Mouse (Mus musculus) hindbrain, embryonic 16.5 days (tissue): ENCODE measurements around the gene Camk2g. TPM values are rescaled to one million over a fixed set of nuclear protein-coding genes. Genes with fewer than 3 reads are reported as not detected.

Source experiments
- ATAC-seq: fragments of 200-750 bp; cut with Nextera tagmentation; 2 replicates; pipeline ENCODE4 v1.8.0; 2017; ENCODE audit warnings: moderate TSS enrichment, moderate library complexity
- H3K27ac ChIP-seq: fragments of 300-500 bp; sonication (generic); 2 replicates; pipeline ENCODE4 v1.5.1; 2014; ENCODE audit warnings: low read depth, mild to moderate bottlenecking, control low read depth, low read length, moderate library complexity
- H3K27me3 ChIP-seq: fragments of 300-500 bp; sonication (generic); replicated peaks from 2 replicates; pipeline ENCODE4 v1.6.1; 2014; ENCODE audit warnings: low read length; ENCODE audit not compliant: control insufficient read depth, insufficient read depth
- H3K36me3 ChIP-seq: fragments of 300-500 bp; sonication (generic); 2 replicates; pipeline ENCODE4 v1.6.1; 2014; ENCODE audit warnings: mild to moderate bottlenecking, low read length, moderate library complexity, mixed read lengths; ENCODE audit not compliant: control insufficient read depth, insufficient read depth
- H3K4me1 ChIP-seq: fragments of 300-500 bp; sonication (generic); 2 replicates; pipeline ENCODE4 v1.6.1; 2014; ENCODE audit warnings: low read depth, low read length; ENCODE audit not compliant: control insufficient read depth, insufficient read depth
- H3K4me2 ChIP-seq: fragments of 300-500 bp; sonication (generic); 2 replicates; pipeline ENCODE4 v1.6.1; 2014; ENCODE audit warnings: mild to moderate bottlenecking, low read length, control low read depth, moderate library complexity
- H3K4me3 ChIP-seq: fragments of 300-500 bp; sonication (generic); 2 replicates; pipeline ENCODE4 v1.5.1; 2014; ENCODE audit warnings: mild to moderate bottlenecking, low read length, control low read depth, moderate library complexity
- H3K9ac ChIP-seq: fragments of 300-500 bp; sonication (generic); 2 replicates; pipeline ENCODE4 v1.6.1; 2014; ENCODE audit warnings: low read depth, mild to moderate bottlenecking, control low read depth, low read length, moderate library complexity
- H3K9me3 ChIP-seq: fragments of 300-500 bp; sonication (generic); 2 replicates; pipeline ENCODE4 v1.6.1; 2014; ENCODE audit warnings: mild to moderate bottlenecking, low read length, moderate library complexity; ENCODE audit not compliant: control insufficient read depth
- WGBS: fragments of 180-500 bp; shearing (Covaris S2); extraction: QIAGEN DNeasy Blood & Tissue Kit; methylation state at CpG from one replicate; pipeline ENCODE4 v1.1.7; 2014; 5-methylcytosine and 5-hydroxymethylcytosine counted together
- polyA plus RNA-seq: library from polyadenylated mRNA; unstranded; fragments of >200 nt; fragmentation: Nextera tagmentation; extraction: Ambion mirVana; gene quantifications from 2 replicates; pipeline ENCODE4 v1.2.1, GENCODE M21; 2015

Gene Camk2g
- polyA plus RNA-seq, 1 experiment from 2014 or later = 241 TPM

GRCm38 (mm10) chr14:20790996-20791395, 2.9 kb downstream of the Camk2g start:
- ATAC-seq = no peak
- Histone ChIP-seq H3K4me3 (no peak overlapping the region), H3K9ac (no peak overlapping the region), H3K36me3 (0 out of 2 replicates have a peak, but pooled peaks cover 6% of the 10 kb centered on the region), H3K27me3 (no peaks in the 10 kb centered on the region), H3K27ac (no peak overlapping the region), H3K4me2 (no peak overlapping the region), H3K4me1 (peaks cover 22% of the 10 kb centered on the region), H3K9me3 (no peaks in the 10 kb centered on the region)
- 89% methylated on average over 6 of the region's 6 CpGs for WGBS

DNA sequence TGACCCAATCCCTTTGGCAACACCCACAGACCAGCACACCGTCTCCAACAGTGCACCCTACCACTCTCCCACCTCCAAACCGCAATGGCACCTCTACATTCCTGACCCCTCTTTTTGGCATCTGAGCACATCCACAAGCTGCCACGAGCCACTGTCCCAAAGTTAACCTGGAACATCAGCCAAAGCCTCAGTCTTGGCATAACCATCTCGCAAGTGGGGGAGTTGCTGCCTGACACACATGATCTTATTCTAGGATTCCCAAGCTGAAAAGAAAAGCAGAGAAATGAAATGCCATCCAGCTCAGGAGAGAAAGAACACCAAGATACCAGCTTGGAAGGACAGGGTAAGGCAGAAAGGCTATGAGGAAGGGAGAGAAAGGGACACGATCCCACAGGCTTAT, 3.4 kb downstream of the Camk2g start:
- WGBS = over 99% methylated on average over 5 of the region's 5 CpGs
- Histone ChIP-seq H3K36me3 (0 out of 2 replicates have a peak, but pooled peaks cover 6% of the 10 kb centered on the region), H3K4me1 (peaks cover 19% of the 10 kb centered on the region)

DNA sequence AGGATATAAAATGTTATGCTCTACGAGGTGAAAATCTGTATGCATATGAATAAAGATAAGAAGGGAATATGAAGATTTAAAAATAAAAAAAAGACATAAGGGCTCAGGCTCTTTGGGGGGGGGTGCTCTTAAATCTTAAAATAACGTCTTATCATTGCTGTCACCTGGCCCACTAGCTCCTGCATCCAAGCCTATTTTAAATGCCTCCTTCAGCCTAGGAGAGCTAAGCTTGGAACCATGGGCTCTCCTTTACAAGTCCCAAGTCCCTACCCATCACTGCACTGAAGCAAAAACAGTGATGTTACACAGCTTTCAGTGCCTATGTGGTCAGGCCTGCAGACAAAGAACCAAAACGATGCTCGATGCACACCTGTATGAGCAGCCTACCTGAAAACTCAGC, 4.3 kb downstream of the Camk2g start:
- ATAC-seq = no peak
- Histone ChIP-seq H3K9me3 (no peaks in the 10 kb centered on the region), H3K4me2 (no peak overlapping the region), H3K27ac (no peak overlapping the region), H3K9ac (no peak overlapping the region), H3K36me3 (peaks cover 8% of the 10 kb centered on the region; the same call in 1 of the 2 replicates), H3K27me3 (no peaks in the 10 kb centered on the region), H3K4me3 (no peak overlapping the region), H3K4me1 (peaks cover 18% of the 10 kb centered on the region)
- WGBS = 95% methylated on average over 4 of the region's 4 CpGs

More for the DNA sequence above, 3.4 kb downstream of the Camk2g start:
- ATAC-seq = no peak
- Histone ChIP-seq H3K9ac (no peak overlapping the region), H3K4me3 (no peak overlapping the region), H3K27ac (no peak overlapping the region), H3K9me3 (no peaks in the 10 kb centered on the region), H3K27me3 (no peaks in the 10 kb centered on the region), H3K4me2 (no peak overlapping the region)

DNA sequence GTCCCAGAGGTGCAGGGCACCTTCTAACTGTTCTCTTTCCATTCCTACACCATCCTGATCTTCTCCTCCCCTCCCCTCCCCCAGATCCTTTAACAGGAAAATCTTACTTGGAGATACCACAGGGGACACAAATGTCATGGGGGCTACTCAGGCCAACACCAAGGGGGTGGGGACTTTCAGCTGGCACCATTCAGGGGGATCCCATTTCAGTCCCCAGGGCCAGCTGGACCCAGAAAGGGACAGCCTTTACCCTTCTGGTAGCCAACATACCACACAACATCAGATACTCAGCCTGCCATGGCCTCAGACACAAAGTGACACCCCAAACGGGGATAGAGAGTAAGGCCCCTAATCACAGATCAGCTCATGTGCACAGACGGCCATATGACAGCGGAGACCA, 5.7 kb downstream of the Camk2g start:
- H3K27ac ChIP-seq = no peak overlapping the region
- H3K9me3 ChIP-seq = no peaks in the 10 kb centered on the region
- no peak overlapping the region for H3K9ac ChIP-seq
- no peak overlapping the region for H3K4me3 ChIP-seq
- no peaks in the 10 kb centered on the region for H3K27me3 ChIP-seq
- peaks cover 15% of the 10 kb centered on the region for H3K4me1 ChIP-seq
- peaks cover 8% of the 10 kb centered on the region; the same call in 1 of the 2 replicates for H3K36me3 ChIP-seq
- WGBS = 83% methylated on average over 3 of the region's 3 CpGs
- H3K4me2 ChIP-seq = no peak overlapping the region
- no peak for ATAC-seq

GRCm38 (mm10) chr14:20786611-20787015, 7.3 kb downstream of the Camk2g start:
- ATAC-seq = no peak
- Histone ChIP-seq H3K4me2 (no peak overlapping the region), H3K9ac (no peak overlapping the region), H3K4me3 (no peak overlapping the region), H3K27ac (no peak overlapping the region), H3K9me3 (no peaks in the 10 kb centered on the region), H3K4me1 (peaks cover 4% of the 10 kb centered on the region; the same call in 1 of the 2 replicates), H3K36me3 (peaks cover 11% of the 10 kb centered on the region), H3K27me3 (no peaks in the 10 kb centered on the region)
- 82% methylated on average over 4 of the region's 4 CpGs for WGBS

- H3K4me1 ChIP-seq = peaks cover 2% of the 10 kb centered on the region; the same call in 1 of the 2 replicates
- WGBS = 92% methylated on average over 5 of the region's 5 CpGs
- no peak overlapping the region for H3K4me3 ChIP-seq
- ATAC-seq = no peak
- no peak overlapping the region for H3K27ac ChIP-seq
- no peaks in the 10 kb centered on the region for H3K27me3 ChIP-seq
- no peak overlapping the region for H3K4me2 ChIP-seq
- H3K9me3 ChIP-seq = no peaks in the 10 kb centered on the region
- peaks cover 10% of the 10 kb centered on the region for H3K36me3 ChIP-seq
- no peak overlapping the region for H3K9ac ChIP-seq
Measured at GRCm38 (mm10) chr14:20786020-20786419, 7.9 kb downstream of the Camk2g start.

- no peak overlapping the region for H3K9ac ChIP-seq
- no peak overlapping the region for H3K4me3 ChIP-seq
- H3K9me3 ChIP-seq = no peaks in the 10 kb centered on the region
- H3K27ac ChIP-seq = no peak overlapping the region
- H3K36me3 ChIP-seq = peaks cover 7% of the 10 kb centered on the region
- no peak for ATAC-seq
- no peaks in the 10 kb centered on the region; the same call in 1 of the 2 replicates for H3K4me1 ChIP-seq
- 81% methylated on average over 1 of the region's 1 CpGs for WGBS
- no peaks in the 10 kb centered on the region for H3K27me3 ChIP-seq
- no peak overlapping the region for H3K4me2 ChIP-seq
Measured at GRCm38 (mm10) chr14:20785231-20785630, 8.7 kb downstream of the Camk2g start.

- H3K9ac ChIP-seq = no peak overlapping the region
- H3K4me3 ChIP-seq = no peak overlapping the region
- no peaks in the 10 kb centered on the region for H3K27me3 ChIP-seq
- 0 out of 2 replicates have a peak, but pooled peaks have one; percentile 15 for ATAC-seq
- no peak overlapping the region for H3K4me2 ChIP-seq
- H3K36me3 ChIP-seq = peaks cover 7% of the 10 kb centered on the region
- WGBS = 85% methylated on average over 7 of the region's 7 CpGs
- no peak overlapping the region for H3K27ac ChIP-seq
- H3K4me1 ChIP-seq = no peaks in the 10 kb centered on the region; the same call in 1 of the 2 replicates
- no peaks in the 10 kb centered on the region for H3K9me3 ChIP-seq
Measured at GRCm38 (mm10) chr14:20784708-20785107, 9.2 kb downstream of the Camk2g start.

GRCm38 (mm10) chr14:20783526-20783925, 10.4 kb downstream of the Camk2g start:
- H3K4me2 ChIP-seq = no peak overlapping the region
- no peaks in the 10 kb centered on the region; the same call in 1 of the 2 replicates for H3K4me1 ChIP-seq
- H3K9me3 ChIP-seq = no peaks in the 10 kb centered on the region
- H3K9ac ChIP-seq = no peak overlapping the region
- H3K27ac ChIP-seq = no peak overlapping the region
- 94% methylated on average over 6 of the region's 6 CpGs for WGBS
- H3K27me3 ChIP-seq = no peaks in the 10 kb centered on the region
- peaks cover 7% of the 10 kb centered on the region for H3K36me3 ChIP-seq
- ATAC-seq = no peak
- H3K4me3 ChIP-seq = no peak overlapping the region
